Mouse (Mus musculus) urinary bladder, adult 2 months (tissue): ENCODE data around the gene Dock9. TPM values are rescaled to one million over a fixed set of nuclear protein-coding genes. Genes with fewer than 3 reads are reported as not detected.

ENCODE experiments used
- DNase-seq: peaks from one replicate; pipeline ENCODE4 v3.0.0; 2022; ENCODE audit warnings: low spot score
- polyA plus RNA-seq: library from polyadenylated mRNA; depleted of rRNA; stranded (reverse); fragments of >200 nt; gene quantifications from 2 replicates; pipeline ENCODE4 v1.2.3, GENCODE M21; 2012; rRNA removed

Gene Dock9
- polyA plus RNA-seq, result 48.7 and 54.2 TPM in 2 replicates

DNA sequence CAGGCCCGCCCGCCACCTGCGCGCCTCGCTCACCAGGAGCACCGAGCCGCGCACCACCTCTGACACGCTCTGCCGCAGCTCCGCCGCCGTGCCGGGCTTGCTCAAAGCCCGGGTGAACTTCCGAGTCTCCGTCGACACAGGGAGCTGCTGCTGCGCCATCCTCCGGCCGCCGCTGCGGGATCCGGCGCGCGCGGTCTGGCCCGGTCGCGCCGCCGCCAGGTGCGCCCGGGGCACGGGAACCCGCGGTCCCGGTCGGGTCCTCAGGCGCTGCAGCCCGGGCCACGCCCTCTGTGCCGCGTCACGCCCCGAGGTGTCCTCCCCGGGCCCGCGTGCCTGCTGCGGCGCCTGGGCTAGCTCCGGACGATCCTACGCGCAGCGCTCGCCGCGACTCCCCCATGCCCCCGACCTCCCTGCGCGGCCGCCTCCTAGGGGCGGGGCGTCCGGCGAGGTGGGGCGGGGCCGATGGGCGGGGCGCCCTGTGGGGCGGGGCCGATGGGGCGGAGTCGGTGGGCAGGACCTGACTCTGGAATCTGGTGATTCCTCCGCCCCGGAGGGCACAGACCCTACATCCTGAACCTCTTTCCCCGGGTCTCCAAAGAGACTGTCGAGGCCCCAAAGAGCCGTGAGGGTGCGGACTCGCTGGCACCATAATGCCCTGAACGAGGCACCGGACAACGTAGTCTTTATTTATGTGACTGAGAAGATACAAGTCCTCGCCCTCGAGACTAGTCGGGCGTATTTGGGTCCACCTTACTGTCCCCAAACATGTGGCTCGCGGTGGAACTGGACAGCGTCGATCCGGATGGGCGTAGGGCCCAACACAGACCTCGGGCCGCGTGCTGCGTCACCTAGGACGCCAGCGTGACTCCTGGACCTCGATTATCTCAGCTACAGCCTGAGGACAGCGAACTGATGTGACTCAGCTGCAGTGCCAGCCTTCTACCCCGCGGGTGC, at the start of gene Dock9:
Gene Dock9 (minus strand): TSS at position 381 of the 954 bp plus-strand sequence.
- DNase-seq, result peak; percentile 89

DNA sequence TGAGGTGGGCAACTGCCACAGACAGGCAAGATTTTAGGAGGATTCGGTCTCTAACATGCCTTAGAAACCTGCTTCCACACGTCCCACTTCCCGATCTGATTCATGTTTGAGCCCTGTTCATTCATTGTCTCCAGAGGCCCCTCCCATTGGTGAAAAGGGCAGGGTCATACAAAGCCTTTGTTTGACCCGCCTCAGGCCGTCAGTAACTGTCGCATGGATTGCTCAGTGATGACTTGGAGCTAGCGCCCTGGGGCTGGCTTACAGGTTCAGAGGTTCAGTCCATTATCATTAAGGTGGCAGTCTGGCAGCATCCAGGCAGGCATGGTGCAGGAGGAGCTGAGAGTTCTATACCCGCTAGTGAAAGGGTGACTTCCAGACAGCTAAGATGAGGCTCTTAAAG, 46.8 kb upstream of the Dock9 start:
- no peak for DNase-seq

DNA sequence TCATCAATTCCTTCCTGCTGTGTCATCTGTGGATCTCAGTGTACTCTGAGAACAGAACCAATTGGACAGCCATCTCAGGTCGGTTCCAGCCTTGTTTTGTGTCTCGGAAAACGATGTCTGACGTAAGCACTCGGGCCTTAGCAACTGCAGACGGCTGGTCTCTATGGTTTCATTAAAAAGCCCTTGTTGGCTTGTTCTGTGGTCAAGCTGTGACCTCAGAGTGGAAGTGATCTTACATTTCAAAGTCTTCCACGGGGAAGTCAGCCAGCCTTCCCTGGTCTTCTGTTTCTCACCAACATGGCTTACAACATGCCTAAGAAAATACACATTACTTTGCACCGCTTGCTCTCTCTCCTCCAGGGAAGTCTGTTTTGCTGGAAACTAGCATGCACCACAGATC, 42.6 kb upstream of the Dock9 start:
- DNase-seq, result no peak

DNA sequence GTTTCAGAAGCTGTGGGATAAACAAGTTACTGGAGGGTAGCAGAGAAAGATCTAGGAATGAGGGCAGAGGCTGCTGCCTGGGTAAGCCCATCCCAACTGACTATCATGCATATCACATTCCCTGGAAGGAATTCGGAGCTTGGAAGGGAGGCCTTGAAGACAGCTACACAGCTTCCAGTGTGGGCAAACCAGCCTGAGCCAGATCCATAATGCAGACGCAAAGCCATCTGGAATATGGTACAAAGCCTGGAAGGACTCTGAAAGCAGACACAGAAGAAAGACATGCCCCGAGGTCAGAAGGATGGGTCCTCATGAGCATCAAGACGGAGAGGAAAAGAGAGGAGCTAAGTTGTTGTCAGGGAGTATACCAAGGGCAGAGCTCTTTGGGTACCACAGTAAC, 40.5 kb upstream of the Dock9 start:
- no peak for DNase-seq

DNA sequence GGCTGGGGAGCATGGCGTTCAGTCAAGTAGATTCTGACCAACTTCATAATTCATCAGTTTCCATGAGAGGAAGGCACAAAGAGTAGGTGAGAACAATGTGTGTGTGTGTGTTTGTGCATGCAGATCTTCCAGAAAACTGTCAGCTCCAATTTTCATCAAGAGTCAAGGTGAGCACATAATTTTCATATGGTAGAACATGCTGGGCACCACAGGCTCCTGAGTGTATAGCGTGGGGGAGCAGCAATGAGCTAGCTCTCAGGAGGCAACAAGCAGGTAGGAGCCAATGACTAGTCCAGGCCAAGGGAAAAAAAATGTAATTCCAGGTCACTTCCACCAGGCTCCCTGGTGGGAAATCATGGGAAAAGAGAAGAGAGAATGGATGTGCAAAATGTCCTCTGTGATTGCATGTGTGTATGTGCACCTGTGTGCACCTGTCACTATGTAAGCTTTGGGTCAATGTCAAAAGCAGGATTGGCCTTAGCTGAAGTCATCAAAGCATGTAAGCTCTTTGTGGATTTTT, 35.4 kb upstream of the Dock9 start:
- no peak for DNase-seq

DNA sequence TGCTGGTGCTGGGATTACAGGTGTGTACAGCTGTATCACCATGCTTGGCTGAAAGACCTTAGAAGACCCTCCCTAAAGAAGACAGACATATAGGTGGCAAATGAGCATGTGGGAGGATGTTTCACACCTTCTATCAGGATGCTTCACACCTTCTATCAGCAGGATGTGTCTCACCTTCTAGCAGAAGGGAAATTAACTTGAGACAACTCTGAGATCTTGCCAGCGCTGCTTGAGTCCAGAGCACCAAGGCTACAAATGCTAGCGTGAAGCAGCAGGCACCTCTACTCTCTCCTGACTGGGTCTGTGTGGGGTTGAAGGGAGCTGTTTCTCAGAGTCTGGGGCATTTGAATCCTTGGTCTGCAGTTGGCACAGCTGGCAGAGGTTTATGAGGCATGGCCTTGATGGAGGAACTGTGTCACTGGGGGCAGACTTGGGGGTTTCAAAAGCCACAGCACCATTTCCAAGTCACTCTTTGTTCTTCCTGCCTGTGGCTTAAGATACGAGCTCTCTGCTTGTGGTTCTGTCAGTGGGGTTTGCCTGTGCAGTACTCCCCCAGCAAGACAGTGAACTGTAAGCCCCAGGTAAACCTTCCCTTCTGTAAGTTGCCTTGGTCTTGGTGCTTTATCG, 32.3 kb upstream of the Dock9 start:
- DNase-seq, result no peak

DNA sequence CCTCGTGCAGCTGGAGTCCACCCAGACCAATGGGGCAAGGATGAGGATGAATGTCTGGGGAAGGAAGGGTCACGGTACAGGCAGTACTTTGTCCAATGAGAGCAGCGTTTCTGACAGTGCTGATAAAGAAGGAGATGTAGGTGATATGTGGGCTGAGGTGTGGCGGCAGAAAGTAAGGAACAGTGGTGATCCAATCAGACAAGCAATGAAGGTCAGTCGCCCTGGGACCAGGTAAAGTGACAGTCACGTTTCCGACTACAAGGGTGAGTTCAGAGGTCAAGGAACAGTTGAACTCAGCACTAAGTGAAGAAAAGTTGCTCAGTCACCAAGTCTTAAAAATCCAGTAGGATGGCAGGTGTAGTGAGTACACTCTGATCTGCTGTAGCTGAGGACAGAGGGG, 29.5 kb upstream of the Dock9 start:
- no peak for DNase-seq

DNA sequence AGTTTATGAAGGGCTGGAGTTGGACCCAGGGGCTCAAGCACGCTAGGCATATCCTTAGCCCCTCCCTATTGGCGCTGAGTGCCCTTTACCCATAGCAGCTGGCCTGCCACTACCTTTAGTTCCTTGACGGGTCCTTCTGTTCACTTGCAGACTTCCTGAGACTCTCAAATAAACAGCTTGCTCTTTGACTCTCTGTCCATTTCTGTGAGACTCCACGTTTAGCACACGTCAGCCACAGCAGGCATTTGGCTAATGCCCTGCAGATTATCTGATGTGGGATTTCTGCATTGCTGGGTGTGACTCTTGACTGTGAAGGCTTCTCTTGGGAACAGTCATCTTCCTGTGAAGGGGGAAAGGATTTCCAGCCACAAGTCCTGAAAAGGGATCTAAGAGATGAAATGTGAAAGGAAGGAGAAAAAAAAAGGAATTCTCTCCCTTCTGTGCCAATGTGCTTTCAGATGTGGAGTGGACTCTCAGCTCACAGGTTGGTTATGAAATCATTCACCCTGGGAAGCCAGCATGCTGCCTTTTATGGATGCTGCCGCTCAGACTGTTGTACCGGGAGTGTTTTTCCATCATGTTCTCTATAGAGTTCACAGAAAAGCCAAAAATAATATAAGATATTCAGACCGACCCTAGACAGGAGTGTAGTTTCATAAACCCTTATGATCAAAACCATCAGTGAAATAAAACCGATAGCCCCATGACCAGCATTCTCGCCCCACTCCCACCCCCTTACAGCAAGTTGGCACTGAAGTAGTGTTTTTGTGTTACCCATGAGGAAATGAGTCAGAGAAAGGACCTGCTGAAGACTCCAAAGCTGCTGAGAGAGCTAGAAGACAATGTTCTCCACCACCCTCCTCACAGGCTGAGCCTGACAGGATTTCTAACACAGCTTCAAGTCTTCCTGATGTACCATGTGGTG, 28.1 kb upstream of the Dock9 start:
- no peak for DNase-seq

DNA sequence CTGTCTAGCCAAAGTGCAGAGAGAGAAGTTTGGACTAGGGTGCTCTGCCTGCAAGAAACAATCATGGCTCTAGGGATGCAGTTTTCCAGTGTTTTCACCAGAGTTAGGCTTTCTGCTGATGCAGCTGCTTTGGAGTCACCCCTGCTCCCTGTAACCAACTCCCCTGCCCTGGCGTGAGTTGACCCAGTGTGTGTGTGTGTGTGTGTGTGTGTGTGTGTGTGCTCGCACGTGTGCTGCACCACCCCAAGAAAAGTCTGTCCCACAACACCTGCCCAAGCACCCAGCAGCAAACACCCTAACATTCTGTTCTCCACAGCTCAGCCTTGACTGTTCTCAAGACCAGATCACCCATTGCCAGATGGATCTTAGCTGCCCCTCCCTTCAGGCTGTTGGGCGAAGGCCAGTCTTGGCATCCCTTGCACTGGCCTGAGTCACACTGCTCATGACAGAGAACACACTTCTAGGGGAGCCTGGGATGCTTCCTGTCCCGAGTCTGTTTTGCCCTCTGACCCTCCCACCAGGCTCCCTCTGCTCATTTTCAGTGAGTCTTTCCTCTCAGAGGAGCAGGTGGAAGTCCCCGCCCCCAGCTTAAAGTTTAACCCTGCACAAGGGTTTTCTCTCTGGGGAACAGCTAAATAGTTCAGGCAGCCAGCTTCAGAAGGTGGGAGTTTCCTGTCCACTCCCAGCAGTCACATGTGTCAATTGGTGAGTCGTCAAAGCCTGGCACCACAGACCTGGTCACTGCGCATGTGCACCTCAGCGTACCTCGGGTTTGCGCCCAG, 26.9 kb upstream of the Dock9 start:
- DNase-seq, result peak; percentile 33

DNA sequence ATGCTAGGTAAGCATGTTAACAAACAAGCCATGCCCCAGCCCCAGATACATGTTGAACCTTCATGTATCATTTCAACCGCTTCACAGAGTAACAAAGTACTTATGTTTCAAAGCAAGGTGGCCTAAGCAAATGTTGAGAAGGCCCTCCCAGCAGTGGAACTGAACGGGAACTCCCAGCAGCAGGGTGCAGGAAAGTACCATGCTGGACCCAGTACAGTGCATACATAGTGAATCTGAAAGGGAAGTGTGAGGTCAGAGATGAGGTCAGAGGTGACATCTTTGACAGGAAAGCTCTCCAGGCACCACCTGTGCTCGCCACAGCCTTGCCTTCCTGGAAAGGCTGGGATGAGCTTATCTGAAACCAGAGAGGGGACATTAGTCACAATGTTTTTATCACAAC, 25.4 kb upstream of the Dock9 start:
- DNase-seq, result no peak

DNA sequence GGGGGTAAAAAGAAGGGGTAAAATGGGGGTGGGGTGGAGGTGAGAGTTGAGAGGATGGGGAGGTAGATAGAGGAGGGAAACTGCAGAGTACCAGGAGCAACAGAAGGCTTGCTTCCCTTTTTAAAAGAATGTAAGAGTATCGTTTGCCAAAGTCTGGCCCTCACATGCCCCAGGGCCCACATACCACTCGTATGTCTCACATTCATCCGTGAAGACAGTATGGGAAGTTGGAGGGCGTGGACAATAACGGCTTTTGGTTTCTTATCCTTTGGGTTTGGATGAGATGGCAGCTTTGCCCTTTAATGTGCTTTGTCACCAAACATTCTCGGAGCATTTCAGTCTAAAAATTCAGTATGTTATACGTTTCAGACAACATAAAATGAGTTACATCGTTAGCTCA, 24.9 kb upstream of the Dock9 start:
- no peak for DNase-seq

DNA sequence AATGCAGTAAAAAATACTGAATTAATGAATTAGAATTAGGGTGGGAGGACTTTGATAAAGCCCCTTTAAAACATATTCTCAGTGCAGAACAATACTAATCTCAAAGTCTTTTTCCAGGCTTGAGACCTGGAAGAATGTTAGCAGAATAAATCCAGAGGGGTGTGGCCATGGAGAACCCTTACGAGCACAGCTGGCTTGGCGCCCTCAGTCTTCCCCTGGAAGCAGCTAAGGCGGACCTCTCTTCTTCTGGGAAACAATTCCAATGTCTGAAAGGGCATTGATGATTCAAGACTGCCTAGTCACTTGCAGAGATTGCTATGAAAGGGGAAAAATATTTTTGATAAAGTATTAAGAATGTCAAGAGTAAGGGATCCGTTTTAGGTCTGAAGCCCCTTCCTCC, 9.2 kb upstream of the Dock9 start:
- no peak for DNase-seq

DNA sequence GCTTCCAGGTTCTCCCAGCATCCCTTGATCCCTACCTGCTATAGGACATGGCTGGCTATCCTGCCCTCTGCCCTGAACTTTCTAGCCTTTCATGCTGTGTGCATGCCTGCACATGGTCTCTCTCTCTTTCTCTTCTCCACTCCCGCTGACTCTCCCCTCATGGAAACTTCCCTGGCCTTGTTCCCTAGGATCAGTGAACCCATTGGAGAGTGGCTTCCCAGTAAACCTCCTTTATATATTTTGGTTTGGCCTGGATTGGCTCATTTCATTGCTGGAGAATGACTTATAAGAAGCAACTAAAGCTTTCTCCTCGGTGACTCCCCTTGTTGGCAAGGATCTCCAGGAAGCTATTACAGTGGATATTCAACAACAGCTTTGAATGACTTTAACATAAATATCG, 8.7 kb upstream of the Dock9 start:
- no peak for DNase-seq

DNA sequence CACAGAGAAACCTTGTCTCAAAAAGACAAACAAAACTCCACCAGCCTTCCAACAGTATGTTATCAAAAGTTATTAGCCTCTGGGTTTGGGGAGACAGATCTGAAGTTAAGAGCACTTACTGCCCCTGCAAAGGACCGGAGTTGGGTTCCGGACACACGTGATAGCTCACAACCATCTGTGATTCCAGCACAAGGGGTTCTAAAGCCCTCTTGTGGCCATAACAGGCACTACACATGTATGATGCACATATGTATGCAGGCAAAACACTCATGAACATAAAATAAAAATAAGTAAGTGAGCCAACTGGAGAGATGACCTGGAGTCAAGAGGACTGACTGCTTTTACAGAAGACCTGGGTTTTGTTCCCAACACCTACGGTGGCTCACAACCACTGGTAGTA, 6.8 kb upstream of the Dock9 start:
- no peak for DNase-seq

DNA sequence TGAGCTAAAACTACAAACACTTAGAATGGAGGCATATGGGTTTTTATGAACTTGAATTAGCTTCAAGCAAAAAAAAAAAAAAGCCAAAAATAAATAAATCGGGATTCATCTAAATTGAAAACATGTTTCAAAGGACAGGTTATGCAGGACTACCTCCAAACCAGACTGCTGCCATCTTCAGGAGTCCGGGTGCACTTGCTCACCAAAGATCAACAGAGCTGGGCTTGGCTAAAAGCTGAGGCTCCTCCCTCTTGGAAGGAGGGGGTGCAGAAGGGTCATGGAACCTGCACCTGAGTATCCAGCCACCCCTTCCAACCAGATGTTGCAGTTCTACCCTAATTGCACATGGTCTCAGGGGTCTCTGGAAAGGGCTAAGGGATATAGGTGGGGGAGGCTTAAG, 3.3 kb upstream of the Dock9 start:
- DNase-seq, result no peak

DNA sequence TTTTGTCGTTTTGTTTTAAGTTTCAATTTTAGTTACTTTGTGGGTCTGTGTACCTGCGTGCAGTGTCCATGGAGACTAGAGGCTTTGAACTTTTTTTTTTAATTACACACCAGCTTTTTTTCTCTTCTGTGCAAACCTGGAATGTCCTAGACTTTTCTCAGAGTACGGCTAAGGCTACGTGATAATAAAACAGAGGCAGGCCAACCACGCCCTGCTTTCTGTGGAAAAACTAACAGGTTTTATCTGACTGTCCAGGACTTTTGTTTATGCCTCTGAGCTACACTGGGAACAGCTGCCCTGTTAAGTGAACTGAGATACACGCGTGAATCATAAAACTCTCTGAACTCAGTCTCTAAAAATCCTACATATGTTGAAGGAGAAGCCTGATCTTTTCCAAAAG, 1.5 kb upstream of the Dock9 start:
- no peak for DNase-seq

DNA sequence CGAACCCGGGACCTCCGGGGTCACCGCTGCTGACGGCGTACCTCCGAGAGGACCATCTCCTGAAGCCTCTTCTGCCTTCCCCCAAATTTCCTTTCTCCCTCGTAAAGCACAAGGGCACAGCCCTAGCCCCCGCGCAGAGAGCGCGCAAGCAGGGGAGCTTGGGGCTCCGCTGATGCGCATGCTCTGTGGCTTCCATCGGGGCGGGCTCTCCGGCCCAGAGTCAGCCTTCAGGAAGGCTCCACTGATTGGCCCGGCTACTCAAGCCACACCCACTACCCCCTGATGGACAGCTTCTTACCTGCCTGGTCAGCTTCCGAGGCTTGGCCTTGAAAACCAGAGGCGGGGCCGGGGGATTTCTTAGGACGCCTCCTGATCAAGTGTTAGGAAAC, 768 bp upstream of the Dock9 start:
- DNase-seq, result peak; percentile 89

DNA sequence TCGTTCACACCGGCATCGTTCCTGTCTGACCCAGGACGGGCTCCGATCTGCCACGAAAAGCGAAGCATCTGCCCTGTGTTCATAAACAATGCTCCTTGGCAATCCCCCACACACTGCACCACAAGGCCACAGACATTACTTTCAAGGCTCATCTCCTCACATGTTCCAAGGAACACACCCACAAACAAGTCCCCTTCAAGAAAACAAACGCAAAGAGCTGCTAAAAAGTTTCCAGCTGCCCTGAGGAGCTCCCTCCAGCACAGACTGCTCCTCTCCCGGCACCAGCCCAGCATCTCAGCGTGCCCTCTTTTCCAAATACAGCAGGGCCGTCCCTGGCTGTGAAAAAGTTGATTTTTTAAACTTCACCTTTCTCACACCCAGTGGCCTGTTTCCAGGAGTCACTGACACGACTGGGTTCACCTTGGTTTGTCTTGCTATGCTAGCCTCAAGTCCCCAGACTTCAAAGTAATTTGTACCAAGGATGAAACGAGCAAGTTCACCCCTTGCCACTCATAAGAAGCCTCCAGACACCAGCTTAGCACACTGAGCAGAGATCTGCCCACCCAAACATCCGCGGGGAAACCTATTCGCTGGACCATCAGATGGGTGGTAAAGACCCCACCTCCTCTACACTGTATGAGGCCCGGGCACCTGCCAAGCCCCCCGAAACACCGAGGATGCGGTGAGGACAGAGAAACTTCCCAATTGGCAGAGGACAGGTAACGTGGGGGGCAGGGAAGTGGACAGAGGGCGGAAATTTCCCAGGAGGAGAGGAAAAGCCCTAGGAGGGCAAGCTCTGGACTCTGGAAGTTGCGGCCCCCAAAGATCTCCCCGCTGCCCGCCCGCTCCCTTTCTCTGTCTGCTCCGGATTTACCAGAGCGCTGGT, 823 bp downstream of the Dock9 start:
- no peak for DNase-seq

DNA sequence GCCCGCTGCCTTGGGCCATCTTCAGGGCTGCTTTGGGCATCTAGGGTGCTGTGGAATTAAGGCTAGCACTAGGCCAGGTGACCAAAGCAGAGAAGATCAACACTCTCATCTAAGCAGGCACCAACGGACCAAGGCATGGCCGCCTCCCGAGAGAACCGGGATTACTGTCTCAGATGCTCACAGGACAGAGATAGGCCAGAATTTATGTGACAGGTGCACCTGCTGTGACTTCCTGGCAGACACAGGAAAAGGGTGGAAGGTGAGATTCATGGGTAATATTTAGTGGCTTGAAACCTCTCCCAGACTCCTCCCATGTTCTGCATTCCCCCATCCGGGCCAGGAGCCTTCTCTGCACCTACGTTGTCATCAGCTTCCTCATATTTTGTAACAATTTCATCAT, 2.1 kb downstream of the Dock9 start:
- no peak for DNase-seq

DNA sequence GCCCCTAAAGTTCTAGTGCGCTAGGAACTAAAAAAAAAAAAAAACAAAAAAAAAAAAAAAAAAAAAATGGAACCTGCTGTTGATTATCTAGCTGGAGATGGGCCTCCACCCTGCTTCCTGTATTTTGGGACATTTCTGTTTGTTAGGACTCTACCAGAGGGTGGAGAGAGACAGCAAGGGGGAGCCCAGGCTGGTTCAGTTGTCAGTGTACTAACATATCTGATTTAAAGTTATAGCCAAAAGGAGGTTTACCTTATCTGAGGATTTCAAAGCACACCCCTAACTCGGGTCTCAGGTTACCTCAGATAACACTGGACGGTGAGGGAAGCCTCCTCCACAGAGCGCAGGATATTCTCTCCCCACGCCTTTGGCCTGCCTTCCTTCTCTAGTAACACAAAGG, 4.0 kb downstream of the Dock9 start:
- DNase-seq, result no peak
